In the genomic region with DNA sequence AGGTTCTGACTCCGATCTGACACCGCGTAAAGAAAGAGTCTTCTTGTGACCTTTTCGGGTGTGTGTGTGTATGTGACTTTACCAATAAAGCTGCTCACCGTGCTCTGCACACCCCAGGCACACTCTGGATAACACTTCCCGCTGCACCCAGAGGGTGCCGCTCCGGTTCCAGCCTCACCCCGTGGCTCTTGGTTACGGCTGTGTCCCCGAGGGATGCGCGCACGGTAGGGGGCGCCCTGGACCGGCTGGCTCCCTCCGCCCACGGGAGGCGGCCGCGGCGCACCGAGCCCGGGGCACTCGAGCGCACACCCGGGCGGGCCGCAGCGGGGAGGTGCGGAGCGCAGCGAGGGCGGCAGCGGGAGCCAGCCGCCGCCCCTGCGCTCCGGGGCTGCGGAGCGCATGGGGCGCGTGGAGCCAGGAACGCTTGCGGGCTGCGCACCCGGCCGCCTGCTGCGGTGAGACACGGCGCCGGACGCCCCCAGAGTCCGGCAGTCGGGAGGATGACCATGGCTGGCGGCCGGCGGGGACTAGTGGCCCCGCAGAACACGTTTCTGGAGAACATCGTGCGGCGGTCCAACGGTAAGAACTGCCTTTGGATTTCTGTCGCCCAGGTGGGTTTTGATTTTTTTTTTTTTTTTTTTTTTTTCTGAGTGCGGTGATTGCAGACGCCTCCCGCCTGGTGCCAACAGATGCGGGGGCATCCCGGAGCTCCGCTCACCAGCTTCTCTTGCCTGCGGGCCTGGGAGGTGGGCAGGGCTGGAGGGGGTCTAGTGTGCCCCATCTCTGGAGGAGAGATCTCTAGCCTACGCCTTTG, we compare ENCODE assay signal across 8 mouse cellular contexts. TPM values are rescaled to one million over a fixed set of nuclear protein-coding genes. Genes with fewer than 3 reads are reported as not detected.
DNase-seq lines count a peak whose midpoint lies in the region; ATAC-seq lines count a peak whose summit lies in the region.

A gene (plus strand): TSS at position 267 of the 814 bp plus-strand sequence.

- DNase-seq in adrenal gland, adult 2 months, result peak; percentile 95
- DNase-seq in embryo, embryonic 10 days (ENCODE audit: low spot score), result peak; percentile 88
- DNase-seq in gastrocnemius, postnatal 25 days, result peak; percentile 78
- DNase-seq in left cerebral cortex, postnatal 10 days (ENCODE audit: extremely low spot score in 1 of 2, low spot score in 2 of 2), result peak; percentile 86 to 92
- peak; percentile 93 for DNase-seq in right cerebral cortex, postnatal 25 days
- DNase-seq in urinary bladder, postnatal 25 days (ENCODE audit: low spot score), result peak; percentile 81

- ATAC-seq in intestine, embryonic 15.5 days, result peak; percentile 96
- ATAC-seq in megakaryocyte progenitor cell, adult 5-6 weeks (replicated peaks; ENCODE audit: poor library complexity), result peak; percentile 96

- peaks cover 11% of the 10 kb centered on the region for H3K27me3 ChIP-seq in intestine, embryonic 15.5 days (replicated peaks)

- H3K4me3 ChIP-seq in intestine, embryonic 15.5 days (replicated peaks), result peak within 1 kb of the TSS; percentile 62

- H3K4me2 ChIP-seq in intestine, embryonic 15.5 days (replicated peaks), result peak within 1 kb of the TSS; percentile 96

- H3K36me3 ChIP-seq in intestine, embryonic 15.5 days, result no peaks in the 10 kb centered on the region

- H3K27ac ChIP-seq in intestine, embryonic 15.5 days, result no peak within 1 kb of the TSS

- H3K9ac ChIP-seq in intestine, embryonic 15.5 days, result peak within 1 kb of the TSS; percentile 59

- WGBS in intestine, embryonic 15.5 days, result under 1% methylated on average over 73 of the region's 73 CpGs

- intact Hi-C loops in left cerebral cortex, postnatal 10 days (cut with DNase I), result loop anchor here (1.0 to 10.0 kb wide), 3 partner anchors 154 to 408 kb away; no protein-coding TSS in a partner anchor

- peaks cover 5% of the 10 kb centered on the region; the same call in 1 of the 2 replicates for H3K4me1 ChIP-seq in intestine, embryonic 15.5 days (replicated peaks)

- no peaks in the 10 kb centered on the region for H3K9me3 ChIP-seq in intestine, embryonic 15.5 days

RNA-seq across cellular contexts. Expression of the gene that starts here (rescaled TPM):
- total RNA-seq in adrenal gland, adult 2 months (2021), result under 1 TPM; 0.12 to 0.24 TPM
- polyA plus RNA-seq in adrenal gland, adult 2 months (2012; rRNA removed), result 0.07 and 0.09 TPM in 2 replicates
- total RNA-seq in gastrocnemius, postnatal 25 days (2021), result under 1 TPM in 1 of 2 experiments, not detected in 1; 0.03 TPM
- polyA plus RNA-seq in intestine, embryonic 15.5 days (2015; fragmentation: Nextera tagmentation; extraction: Ambion mirVana), result 0.99 and 1.2 TPM in 2 replicates
- 10 to 100 TPM; 34.8 to 35.2 TPM for total RNA-seq in left cerebral cortex, postnatal 10 days (2021)
- total RNA-seq in megakaryocyte progenitor cell, adult 5-6 weeks (2015), result not detected in 2 replicates
- not detected in 2 replicates for total RNA-seq in megakaryocyte progenitor cell, adult 5-6 weeks (2017)

Comparison
In these comparisons a context has a peak if more than half of its experiments do, and no peak if none do; other contexts are left out.
1. RNA of the gene that starts here (total RNA-seq): 34.8 to 35.2 TPM in left cerebral cortex, postnatal 10 days; 0.12 to 0.24 TPM in adrenal gland, adult 2 months, 0.03 TPM in gastrocnemius, postnatal 25 days and not detected in megakaryocyte progenitor cell, adult 5-6 weeks; every median in the first group is over 10 times any median in the second.
2. Peak in DNase-seq in adrenal gland, adult 2 months; RNA of the gene not detected or under 1 TPM.
3. Peak in DNase-seq in gastrocnemius, postnatal 25 days; RNA of the gene not detected or under 1 TPM.
4. Peak in ATAC-seq in megakaryocyte progenitor cell, adult 5-6 weeks; RNA of the gene not detected or under 1 TPM.
5. Peak in every context shown above with its lines, with median percentiles within 50 percentile points of each other: DNase-seq.